23 mouse cellular contexts compared by ENCODE assay signal in genomic region chr2:129536377-129536776, GRCm38 (mm10). TPM values are rescaled to one million over a fixed set of nuclear protein-coding genes. Genes with fewer than 3 reads are reported as not detected.
DNase-seq lines count a peak whose midpoint lies in the region; ATAC-seq and TF ChIP-seq lines count a peak whose summit lies in the region.
"Had no signal": no experiment of that assay in that cellular context is flagged by ENCODE, and none has a peak within 500 bp of the region (broad histone marks: within the 10 kb centered on the region; RNA-seq: fewer than 3 reads in every experiment).

Gene F830045P16Rik (minus strand): TSS chr2:129536602.

- DNase-seq in frontal cortex, postnatal 14 days (ENCODE audit: low spot score in 2 of 2) = no peak
- no peak for DNase-seq in kidney, postnatal 4 days
- no peak for DNase-seq in ES-E14 (ENCODE audit: low read depth, low spot score)
- DNase-seq in embryonic facial prominence, embryonic 14.5 days (ENCODE audit: low spot score) = peak; percentile 38
- no peak for DNase-seq in yolk sac, embryonic 10.5 days (ENCODE audit: low spot score)
- DNase-seq in right cerebral cortex, postnatal 14 days = no peak
- DNase-seq: adrenal gland, postnatal 36 days; cerebellum, adult 9-10 months; gastrocnemius, postnatal 36 days; heart, postnatal 36 days; lung, postnatal 14 days; thymus, postnatal 25 days had no signal

- peak; percentile 44; the same call in 1 of the 2 replicates for ATAC-seq in frontal cortex, adult (ENCODE audit: low TSS enrichment)
- no peak for ATAC-seq in kidney, embryonic 15.5 days (replicated peaks; ENCODE audit: low FRiP score)
- 0 out of 2 replicates have a peak, but pooled peaks have one; percentile 30 for ATAC-seq in embryonic facial prominence, embryonic 14.5 days (ENCODE audit: low read depth)

- H3K4me2 ChIP-seq in kidney, embryonic 15.5 days = no peak within 1 kb of the TSS
- H3K4me2 ChIP-seq in embryonic facial prominence, embryonic 14.5 days (ENCODE audit: low read depth, low read length) = no peak within 1 kb of the TSS
- H3K4me2 ChIP-seq: heart, embryonic 12.5 days; limb, embryonic 13.5 days had no signal

- no peaks in the 10 kb centered on the region for H3K9me3 ChIP-seq in kidney, embryonic 15.5 days (replicated peaks)
- no peaks in the 10 kb centered on the region for H3K9me3 ChIP-seq in ES-E14 (ENCODE audit: control insufficient read depth, insufficient read depth, low read depth, low read length)
- H3K9me3 ChIP-seq in embryonic facial prominence, embryonic 14.5 days (ENCODE audit: control insufficient read depth, low read length) = no peaks in the 10 kb centered on the region
- H3K9me3 ChIP-seq: heart, embryonic 12.5 days; limb, embryonic 13.5 days; megakaryocyte, embryonic 14.5 days had no signal

- peaks cover 34% of the 10 kb centered on the region for H3K4me1 ChIP-seq in kidney, embryonic 15.5 days
- H3K4me1 ChIP-seq in ES-E14 (ENCODE audit: control insufficient read depth in 2 of 2, insufficient read depth in 2 of 2, low read length in 2 of 2, poor library complexity in 1 of 2) = peaks cover 0 to 3% of the 10 kb centered on the region in 2 experiments; a peak in 1 of 4 replicates
- H3K4me1 ChIP-seq in embryonic facial prominence, embryonic 14.5 days (ENCODE audit: control insufficient read depth, insufficient read depth, low read length) = no peaks in the 10 kb centered on the region

- H3K27ac ChIP-seq in kidney, embryonic 15.5 days = 0 out of 2 replicates have a peak within 1 kb of the TSS, but pooled peaks have one; percentile 27
- 0 out of 2 replicates have a peak within 1 kb of the TSS, but pooled peaks have one; percentile 10 for H3K27ac ChIP-seq in ES-E14 (ENCODE audit: insufficient read depth, low read depth, low read length, poor library complexity, severe bottlenecking)
- no peak within 1 kb of the TSS for H3K27ac ChIP-seq in embryonic facial prominence, embryonic 14.5 days (replicated peaks; ENCODE audit: low read depth, low read length)
- H3K27ac ChIP-seq: kidney, postnatal 0 days; limb, embryonic 13.5 days; stomach, postnatal 0 days had no signal

- in situ Hi-C loops in ES-E14 (cut with MboI; ENCODE audit: low sequenced_read_pairs in 2 of 2, unreplicated experiment in 2 of 2) = no loop called here

- no peak within 1 kb of the TSS for H3K4me3 ChIP-seq in kidney, embryonic 15.5 days (replicated peaks)
- H3K4me3 ChIP-seq in ES-E14 (ENCODE audit: insufficient read depth in 1 of 2, low read depth in 1 of 2, low read length in 2 of 2, poor library complexity in 1 of 2, severe bottlenecking in 1 of 2) = no peak within 1 kb of the TSS
- H3K4me3 ChIP-seq in embryonic facial prominence, embryonic 14.5 days (ENCODE audit: low read depth, low read length) = no peak within 1 kb of the TSS
- H3K4me3 ChIP-seq: heart, embryonic 12.5 days; limb, embryonic 13.5 days; megakaryocyte, embryonic 14.5 days had no signal

- H3K36me3 ChIP-seq in kidney, embryonic 15.5 days = no peaks in the 10 kb centered on the region
- H3K36me3 ChIP-seq in ES-E14 (ENCODE audit: control insufficient read depth, insufficient read depth, low read length, poor library complexity, severe bottlenecking) = no peaks in the 10 kb centered on the region
- no peaks in the 10 kb centered on the region for H3K36me3 ChIP-seq in embryonic facial prominence, embryonic 14.5 days (ENCODE audit: control insufficient read depth, insufficient read depth, low read length)
- H3K36me3 ChIP-seq: heart, embryonic 12.5 days; limb, embryonic 13.5 days had no signal

- H3K9ac ChIP-seq in kidney, embryonic 15.5 days = no peak within 1 kb of the TSS
- no peak within 1 kb of the TSS for H3K9ac ChIP-seq in ES-E14 (ENCODE audit: insufficient read depth, low read depth, low read length, poor library complexity, severe bottlenecking)
- H3K9ac ChIP-seq in embryonic facial prominence, embryonic 14.5 days (ENCODE audit: low read depth, low read length) = no peak within 1 kb of the TSS
- H3K9ac ChIP-seq: heart, embryonic 12.5 days; limb, embryonic 13.5 days had no signal

- no peaks in the 10 kb centered on the region for H3K27me3 ChIP-seq in kidney, embryonic 15.5 days
- no peaks in the 10 kb centered on the region for H3K27me3 ChIP-seq in embryonic facial prominence, embryonic 14.5 days (replicated peaks; ENCODE audit: control insufficient read depth, insufficient read depth, low read length)
- H3K27me3 ChIP-seq: heart, embryonic 12.5 days had no signal

- WGBS in kidney, embryonic 15.5 days = 50% methylated on average over 2 of the region's 2 CpGs
- WGBS in embryonic facial prominence, embryonic 14.5 days = 73% methylated on average over 2 of the region's 2 CpGs

TF ChIP-seq in ES-E14, 5 proteins besides CTCF, POLR2A, EP300 and RAD21:
- TF ChIP-seq ZNF384 (IDR thresholded peaks at IDR 0.05; ENCODE audit: low read depth, low read length) = no peak
- TF ChIP-seq HCFC1 (IDR thresholded peaks at IDR 0.05; ENCODE audit: borderline replicate concordance, insufficient read depth, low read length) = no peak
- TF ChIP-seq MAFK (IDR thresholded peaks at IDR 0.05; ENCODE audit: insufficient read depth, low read depth, low read length) = no peak
- no peak for TF ChIP-seq ZC3H11A (IDR thresholded peaks at IDR 0.05; ENCODE audit: borderline replicate concordance, low read depth, low read length)
- no peak for TF ChIP-seq CHD2 (IDR thresholded peaks at IDR 0.05; ENCODE audit: low read depth, low read length)
TF ChIP-seq in ES-E14: peak in this region for 0.

RNA-seq across cellular contexts. Expression of gene F830045P16Rik, which starts in this region (rescaled TPM):
- polyA plus RNA-seq in kidney, embryonic 15.5 days (2015; fragmentation: Nextera tagmentation; extraction: Ambion mirVana) = 0.08 TPM in 1 of 2 replicates, not detected in the other
- total RNA-seq in ES-E14 (2012; rRNA removed) = not detected in 2 replicates
- polyA plus RNA-seq in embryonic facial prominence, embryonic 14.5 days (2014; fragmentation: Nextera tagmentation; extraction: Ambion mirVana) = 0.24 and 0.39 TPM in 2 replicates
- total RNA-seq: adrenal gland, postnatal 36 days; gastrocnemius, postnatal 36 days had no signal
- polyA plus RNA-seq: C2C12; heart, embryonic 12.5 days; intestine, embryonic 14.5 days; kidney, postnatal 0 days; liver, embryonic 16.5 days; neural tube, embryonic 11.5 days had no signal

Comparison
In these comparisons a context has a peak if more than half of its experiments do, and no peak if none do; other contexts are left out.
1. Peak in DNase-seq and ATAC-seq in embryonic facial prominence, embryonic 14.5 days; RNA of the gene not detected or under 1 TPM.